Mouse (Mus musculus) gastrocnemius, postnatal 10 days (tissue): ENCODE results near the gene Mrpl2. TPM values are rescaled to one million over a fixed set of nuclear protein-coding genes. Genes with fewer than 3 reads are reported as not detected.

Source experiments
- DNase-seq: peaks from one replicate; pipeline ENCODE4 v3.0.0; 2021; ENCODE audit warnings: mixed read lengths
- total RNA-seq, 2 experiments: library from RNA; stranded (reverse); gene quantifications; 2 replicates each; pipeline ENCODE4 v1.2.3; 2021

Mrpl2 gene
- total RNA-seq, 2 experiments from 2014 or later, result 101 to 117 TPM

DNA sequence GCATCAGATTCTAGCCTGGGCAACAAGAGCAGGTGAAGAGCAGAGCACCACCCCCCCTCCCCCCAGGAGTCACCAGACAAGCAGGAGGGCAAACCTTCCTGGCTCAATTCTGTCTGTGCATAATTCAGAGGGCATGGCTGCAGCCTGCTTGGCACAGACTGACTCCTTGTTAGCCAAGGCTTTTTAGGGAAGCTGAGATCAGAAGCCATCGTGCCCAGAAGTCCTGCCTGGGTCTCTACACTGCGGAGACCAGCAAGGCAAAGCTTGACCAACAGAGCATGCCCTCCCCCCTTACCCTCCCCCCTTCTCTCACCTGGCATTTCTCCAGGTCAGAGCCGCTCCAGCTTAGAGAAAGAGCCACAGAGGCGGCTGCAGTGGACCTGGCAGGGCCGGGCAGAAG lies 16.7 kb downstream of the Mrpl2 start:
- DNase-seq, result no peak

GRCm38 (mm10) chr17:46667712-46668111 lies 21.7 kb downstream of the Mrpl2 start:
- no peak for DNase-seq

DNA sequence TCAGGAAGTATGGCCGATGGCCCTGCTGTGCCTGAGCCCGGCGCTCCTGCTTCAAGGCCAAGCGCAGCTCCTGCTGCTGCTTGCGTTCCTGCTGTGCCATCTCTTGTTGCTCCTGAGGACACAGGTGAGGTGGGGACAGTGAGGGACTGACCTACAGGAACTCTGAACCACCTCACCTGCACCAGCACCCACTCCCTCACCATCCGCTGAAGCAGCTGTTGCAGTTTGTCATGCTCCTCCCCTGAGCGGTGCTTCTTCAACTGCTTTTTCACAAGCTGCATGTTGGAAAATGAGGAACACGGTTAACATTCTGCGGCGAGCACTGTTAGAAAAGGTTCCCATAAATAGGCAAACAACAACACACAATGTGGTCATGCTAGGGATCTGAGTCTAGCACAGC lies 23.9 kb downstream of the Mrpl2 start:
- no peak for DNase-seq

DNA sequence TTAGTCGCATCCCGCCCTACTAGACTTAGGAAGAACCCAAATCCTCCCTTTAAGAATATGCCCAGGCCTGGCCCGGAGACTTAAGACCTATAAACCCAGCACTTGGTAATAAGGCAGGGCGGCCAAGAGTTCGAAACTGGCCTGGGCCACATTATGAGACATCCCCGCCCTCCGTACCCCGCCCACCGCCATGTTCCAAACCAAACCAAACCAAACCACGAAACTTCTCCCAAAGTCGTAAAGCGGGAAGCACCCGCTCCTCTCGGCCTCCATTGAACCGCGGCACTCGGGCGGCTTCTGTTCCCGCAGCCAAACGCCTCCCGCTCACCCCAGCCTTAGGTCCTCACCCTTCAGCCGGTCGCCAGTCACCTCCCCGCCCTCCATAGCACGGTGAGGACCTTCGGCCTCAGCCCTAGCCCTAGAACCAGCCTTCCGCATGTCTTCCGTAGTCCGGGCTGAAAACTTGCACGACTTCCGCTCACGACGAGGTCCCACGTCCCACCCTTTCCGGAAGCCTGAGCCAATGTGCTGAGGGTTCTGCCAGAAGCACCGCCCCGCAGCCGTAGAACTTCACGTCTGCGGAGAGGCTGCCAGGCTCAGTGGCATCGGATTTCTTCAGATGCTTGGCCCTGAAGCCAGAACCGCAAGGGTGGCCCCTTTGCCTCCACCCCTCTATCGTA lies 28.0 kb downstream of the Mrpl2 start, which contains the start of gene Rrp36:
Rrp36 (minus strand) TSS at position 503 of the 680 bp plus-strand sequence.
- peak; percentile 91 for DNase-seq

GRCm38 (mm10) chr17:46674530-46675283 lies 28.7 kb downstream of the Mrpl2 start:
- DNase-seq, result no peak

DNA sequence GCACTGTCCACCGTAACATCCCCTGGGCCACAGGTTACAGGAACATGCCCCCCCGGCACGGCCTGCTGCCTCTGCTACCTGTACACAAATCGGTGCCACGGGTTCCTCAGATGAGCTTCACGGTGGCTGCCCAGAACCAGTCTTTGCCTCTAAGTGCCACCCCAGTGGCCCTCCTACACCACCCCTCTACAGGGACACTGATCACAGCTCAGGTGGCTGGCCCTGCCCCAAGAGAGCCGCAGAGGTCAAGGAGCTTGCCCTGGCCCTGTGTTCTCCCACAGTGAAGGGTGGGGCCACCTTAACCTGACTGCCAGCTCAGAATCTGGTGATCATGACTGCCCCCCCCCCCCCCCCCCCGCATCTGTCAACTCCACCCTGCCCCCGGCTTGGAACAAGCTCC lies 32.4 kb downstream of the Mrpl2 start, which contains the start of gene Mea1:
Mea1 (plus strand) TSS at position 378 of the 400 bp plus-strand sequence.
- DNase-seq, result peak; percentile 48

DNA sequence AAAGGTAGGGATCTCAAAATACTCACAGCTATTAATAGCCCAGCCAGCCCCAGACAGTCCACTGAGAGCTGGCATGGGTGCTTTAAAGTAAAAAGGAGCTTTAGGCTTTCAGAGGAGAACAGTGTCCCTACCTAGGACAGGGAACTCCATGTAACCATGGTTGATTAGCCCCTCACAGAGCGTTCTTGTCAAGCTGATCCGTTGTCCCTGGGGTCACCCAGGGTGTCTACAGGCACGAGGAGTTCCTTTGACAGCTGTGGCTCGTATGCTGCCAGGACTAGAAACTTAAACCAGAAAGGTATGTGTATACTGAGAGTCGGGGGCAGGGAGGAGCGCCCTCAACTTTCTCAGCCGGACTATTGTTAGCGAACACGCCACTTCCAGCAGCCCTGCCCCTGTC lies 32.9 kb downstream of the Mrpl2 start:
- DNase-seq, result no peak

GRCm38 (mm10) chr17:46679843-46680759 lies 34.1 kb downstream of the Mrpl2 start:
- DNase-seq, result peak; percentile 62

- DNase-seq, result peak; percentile 98
These were observed 34.8 kb downstream of the Mrpl2 start, which contains the start of gene Klhdc3 for GRCm38 (mm10) chr17:46680760-46681373. Gene Klhdc3 (minus strand): TSS chr17:46680914.

DNA sequence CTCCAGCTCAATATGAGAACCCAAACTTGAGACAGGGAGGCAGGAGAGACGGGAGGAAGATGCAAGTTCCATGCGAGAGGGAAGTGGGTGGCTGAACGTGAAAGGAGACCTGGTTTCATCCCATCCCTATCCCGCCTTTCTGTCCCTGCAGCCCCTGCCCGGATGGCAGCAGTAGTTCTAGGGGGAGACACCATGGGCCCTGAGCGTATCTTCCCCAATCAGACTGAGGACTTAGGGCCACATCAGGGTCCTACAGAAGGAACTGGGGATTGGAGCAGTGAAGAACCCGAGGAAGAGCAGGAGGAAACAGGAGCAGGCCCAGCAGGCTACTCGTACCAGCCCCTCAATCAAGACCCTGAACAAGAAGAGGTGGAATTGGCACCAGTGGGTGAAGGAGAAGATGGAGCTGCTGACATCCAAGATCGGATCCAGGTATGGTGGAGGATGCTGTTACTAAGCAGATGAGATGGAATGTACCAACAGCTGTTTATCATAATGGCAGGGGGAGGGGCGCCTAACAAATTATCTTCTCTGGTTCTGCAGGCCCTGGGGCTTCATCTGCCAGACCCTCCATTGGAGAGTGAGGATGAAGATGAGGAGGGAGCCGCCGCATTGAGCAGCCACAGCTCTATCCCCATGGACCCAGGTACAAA lies 35.6 kb downstream of the Mrpl2 start:
- DNase-seq, result no peak

GRCm38 (mm10) chr17:46682654-46683389 lies 36.8 kb downstream of the Mrpl2 start:
- DNase-seq, result no peak

- DNase-seq, result no peak
These were observed 39.9 kb downstream of the Mrpl2 start for GRCm38 (mm10) chr17:46685913-46686312.

DNA sequence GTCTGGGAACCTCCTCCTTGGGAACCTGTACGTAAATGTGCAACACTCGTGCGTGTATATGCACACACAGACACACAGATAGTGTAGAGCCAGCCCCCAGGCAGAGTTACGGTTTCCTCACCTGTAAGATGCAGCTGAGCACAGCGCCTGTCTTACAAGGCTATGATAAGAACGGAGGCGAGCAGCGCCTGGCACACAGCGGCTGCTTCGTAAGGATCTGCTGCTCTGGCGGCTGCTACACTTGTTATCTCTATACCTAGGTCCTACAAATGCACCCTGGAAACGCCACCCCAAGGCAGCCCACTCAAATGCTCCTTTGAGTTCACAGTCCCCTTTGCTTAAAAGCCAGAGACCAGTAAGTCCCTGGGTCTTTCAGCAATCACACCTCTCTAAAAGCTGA lies 44.6 kb downstream of the Mrpl2 start:
- no peak for DNase-seq

- no peak for DNase-seq
These were observed 45.4 kb downstream of the Mrpl2 start for GRCm38 (mm10) chr17:46691390-46691789.

DNA sequence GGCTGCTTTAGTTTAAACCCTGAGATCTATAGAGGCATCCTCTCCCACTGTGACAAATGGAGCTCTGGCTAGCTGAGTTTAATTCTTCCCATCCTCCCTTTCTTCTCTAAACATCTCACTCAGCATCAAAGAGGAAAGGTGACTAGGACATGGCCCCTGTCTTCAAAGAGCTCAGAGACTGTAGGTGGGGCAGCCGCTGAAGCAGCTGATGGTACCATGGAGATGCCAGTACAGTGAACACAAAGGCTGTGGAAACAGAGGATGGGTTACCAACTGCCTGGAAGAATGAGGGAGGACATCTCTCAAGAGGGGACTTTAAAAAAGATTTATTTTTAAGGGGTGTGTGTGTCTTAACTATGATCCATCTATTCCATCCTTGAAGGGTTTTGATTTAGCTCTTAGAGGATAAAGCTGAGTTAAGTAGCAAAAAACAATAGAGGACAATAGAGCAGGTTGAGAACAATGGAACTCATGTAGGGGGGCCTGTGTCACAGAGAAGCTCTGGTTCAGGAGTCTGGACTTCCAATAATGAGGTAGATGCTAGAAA lies 48.6 kb downstream of the Mrpl2 start:
- DNase-seq, result no peak

DNA sequence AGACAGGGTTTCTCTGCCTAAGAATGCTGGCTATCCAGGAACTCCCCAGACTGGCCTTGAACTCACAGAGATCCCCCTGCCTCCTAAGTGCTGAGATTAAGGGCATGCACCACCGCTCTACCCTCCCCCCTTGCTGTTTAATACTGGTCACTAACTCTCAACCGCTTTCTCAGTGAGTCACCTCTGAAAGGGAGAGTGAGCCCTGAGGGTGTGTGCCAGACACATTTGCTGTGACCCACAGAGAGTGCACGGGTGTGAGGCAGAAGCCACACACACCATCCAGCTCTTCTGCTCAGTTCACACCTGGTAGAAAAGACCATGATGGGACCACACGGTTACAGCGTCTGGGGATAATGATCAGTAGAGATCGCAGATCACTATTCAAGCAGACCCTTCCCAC lies 52.5 kb downstream of the Mrpl2 start:
- DNase-seq, result no peak

DNA sequence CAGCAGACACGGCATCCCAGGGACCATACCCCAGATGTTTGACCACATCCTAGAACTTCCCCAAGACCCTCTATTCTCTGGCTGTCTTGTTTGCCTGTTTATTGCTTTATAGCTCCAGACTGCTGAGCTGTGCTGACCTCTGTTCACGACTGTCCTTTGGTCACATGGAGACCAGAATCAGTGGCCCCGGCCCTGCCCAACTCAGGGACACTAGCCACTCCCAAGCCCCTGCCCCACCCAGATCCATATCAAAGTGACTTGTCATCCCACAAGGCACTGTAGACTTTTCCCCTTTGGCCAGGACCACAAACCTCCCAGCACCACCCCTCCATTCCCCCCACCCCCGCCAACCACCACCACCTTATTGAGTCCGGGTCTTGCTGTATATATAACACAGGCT lies 53.2 kb downstream of the Mrpl2 start:
- no peak for DNase-seq
